Mouse (Mus musculus) liver, embryonic 15.5 days (tissue): ENCODE measurements around the gene Antxrl. TPM values are rescaled to one million over a fixed set of nuclear protein-coding genes. Genes with fewer than 3 reads are reported as not detected.

Experiments used
- ATAC-seq: fragments of 200-750 bp; cut with Nextera tagmentation; 2 replicates; pipeline ENCODE4 v1.8.0; 2017; ENCODE audit warnings: moderate number of reproducible peaks, mild to moderate bottlenecking, moderate library complexity; ENCODE audit not compliant: insufficient read depth
- H3K27ac ChIP-seq: fragments of 300-500 bp; sonication (generic); replicated peaks from 2 replicates; pipeline ENCODE4 v1.5.1; 2015; ENCODE audit warnings: mild to moderate bottlenecking, inconsistent platforms
- H3K27me3 ChIP-seq: fragments of 300-500 bp; sonication (generic); 2 replicates; pipeline ENCODE4 v1.6.1; 2015; ENCODE audit warnings: mild to moderate bottlenecking, inconsistent platforms
- H3K36me3 ChIP-seq: fragments of 300-500 bp; sonication (generic); replicated peaks from 2 replicates; pipeline ENCODE4 v1.6.1; 2015; ENCODE audit warnings: moderate library complexity, mild to moderate bottlenecking, inconsistent platforms
- H3K4me1 ChIP-seq: fragments of 300-500 bp; sonication (generic); replicated peaks from 2 replicates; pipeline ENCODE4 v1.6.1; 2015; ENCODE audit warnings: inconsistent platforms
- H3K4me2 ChIP-seq: fragments of 300-500 bp; sonication (generic); 2 replicates; pipeline ENCODE4 v1.6.1; 2015; ENCODE audit warnings: moderate library complexity, mild to moderate bottlenecking, inconsistent platforms
- H3K4me3 ChIP-seq: fragments of 300-500 bp; sonication (generic); replicated peaks from 2 replicates; pipeline ENCODE4 v1.5.1; 2015; ENCODE audit warnings: mild to moderate bottlenecking, inconsistent platforms
- H3K9ac ChIP-seq: fragments of 300-500 bp; sonication (generic); 2 replicates; pipeline ENCODE4 v1.6.1; 2015; ENCODE audit warnings: moderate library complexity, mild to moderate bottlenecking, inconsistent platforms
- H3K9me3 ChIP-seq: fragments of 300-500 bp; sonication (generic); replicated peaks from 2 replicates; pipeline ENCODE4 v1.6.1; 2016; ENCODE audit warnings: inconsistent platforms
- WGBS: fragments of 180-500 bp; shearing (Covaris S2); methylation state at CpG from one replicate; pipeline ENCODE4 v1.1.7; 2015; ENCODE audit warnings: mixed read lengths; ENCODE audit not compliant: insufficient replicate concordance; 5-methylcytosine and 5-hydroxymethylcytosine counted together
- polyA plus RNA-seq: library from polyadenylated mRNA; unstranded; fragments of >200 nt; fragmentation: Nextera tagmentation; extraction: Ambion mirVana; gene quantifications from 2 replicates; pipeline ENCODE4 v1.2.1, GENCODE M21; 2015

The Antxrl gene
- polyA plus RNA-seq, 1 experiment from 2014 or later = not detected

GRCm38 (mm10) chr14:34103855-34104254, 51.3 kb downstream of the Antxrl start:
- H3K9me3 ChIP-seq = no peaks in the 10 kb centered on the region
- no peak overlapping the region for H3K4me3 ChIP-seq
- H3K27ac ChIP-seq = no peak overlapping the region
- ATAC-seq = no peak
- 49% methylated on average over 3 of the region's 3 CpGs for WGBS
- no peaks in the 10 kb centered on the region for H3K36me3 ChIP-seq
- no peak overlapping the region for H3K4me2 ChIP-seq
- H3K9ac ChIP-seq = no peak overlapping the region
- 0 out of 2 replicates have a peak, but pooled peaks cover 3% of the 10 kb centered on the region for H3K4me1 ChIP-seq
- H3K27me3 ChIP-seq = no peaks in the 10 kb centered on the region

- Histone ChIP-seq H3K4me2 (no peak overlapping the region), H3K36me3 (no peaks in the 10 kb centered on the region), H3K4me3 (no peak overlapping the region), H3K27ac (no peak overlapping the region), H3K4me1 (0 out of 2 replicates have a peak, but pooled peaks cover 3% of the 10 kb centered on the region), H3K9me3 (no peaks in the 10 kb centered on the region), H3K9ac (no peak overlapping the region), H3K27me3 (no peaks in the 10 kb centered on the region)
- ATAC-seq = no peak
- WGBS = 20% methylated on average over 8 of the region's 8 CpGs
These were observed 52.4 kb downstream of the Antxrl start for GRCm38 (mm10) chr14:34104892-34105291.

GRCm38 (mm10) chr14:34106389-34107062, 54.0 kb downstream of the Antxrl start:
- no peak overlapping the region for H3K27ac ChIP-seq
- no peak overlapping the region for H3K4me2 ChIP-seq
- no peaks in the 10 kb centered on the region for H3K36me3 ChIP-seq
- no peaks in the 10 kb centered on the region for H3K27me3 ChIP-seq
- 39% methylated on average over 12 of the region's 12 CpGs for WGBS
- H3K9me3 ChIP-seq = no peaks in the 10 kb centered on the region
- H3K9ac ChIP-seq = no peak overlapping the region
- no peak overlapping the region for H3K4me3 ChIP-seq
- ATAC-seq = no peak
- 0 out of 2 replicates have a peak, but pooled peaks cover 3% of the 10 kb centered on the region for H3K4me1 ChIP-seq

- Histone ChIP-seq H3K9me3 (no peaks in the 10 kb centered on the region), H3K9ac (no peak overlapping the region), H3K36me3 (no peaks in the 10 kb centered on the region), H3K27ac (no peak overlapping the region), H3K4me2 (no peak overlapping the region), H3K4me1 (0 out of 2 replicates have a peak, but pooled peaks cover 3% of the 10 kb centered on the region), H3K27me3 (no peaks in the 10 kb centered on the region), H3K4me3 (no peak overlapping the region)
- WGBS = 21% methylated on average over 4 of the region's 4 CpGs
- no peak for ATAC-seq
These were observed 55.1 kb downstream of the Antxrl start for GRCm38 (mm10) chr14:34107594-34107993.

- H3K9ac ChIP-seq = no peak overlapping the region
- no peak for ATAC-seq
- H3K27ac ChIP-seq = no peak overlapping the region
- H3K4me2 ChIP-seq = no peak overlapping the region
- no peak overlapping the region for H3K4me3 ChIP-seq
- H3K27me3 ChIP-seq = no peaks in the 10 kb centered on the region
- H3K9me3 ChIP-seq = no peaks in the 10 kb centered on the region
- 52% methylated on average over 4 of the region's 4 CpGs for WGBS
- H3K4me1 ChIP-seq = no peaks in the 10 kb centered on the region
- H3K36me3 ChIP-seq = no peaks in the 10 kb centered on the region
These were observed 61.8 kb downstream of the Antxrl start for GRCm38 (mm10) chr14:34114311-34114710.

- Histone ChIP-seq H3K9me3 (no peaks in the 10 kb centered on the region), H3K27ac (no peak overlapping the region), H3K9ac (no peak overlapping the region), H3K36me3 (no peaks in the 10 kb centered on the region), H3K4me3 (no peak overlapping the region), H3K4me2 (no peak overlapping the region), H3K4me1 (no peaks in the 10 kb centered on the region), H3K27me3 (0 out of 2 replicates have a peak, but pooled peaks cover 3% of the 10 kb centered on the region)
- 56% methylated on average over 7 of the region's 7 CpGs for WGBS
- no peak for ATAC-seq
These were observed 66.7 kb downstream of the Antxrl start for GRCm38 (mm10) chr14:34119046-34119723.

- Histone ChIP-seq H3K27me3 (0 out of 2 replicates have a peak, but pooled peaks cover 3% of the 10 kb centered on the region), H3K36me3 (no peaks in the 10 kb centered on the region), H3K9me3 (no peaks in the 10 kb centered on the region), H3K4me3 (no peak overlapping the region), H3K4me2 (no peak overlapping the region), H3K4me1 (no peaks in the 10 kb centered on the region), H3K27ac (no peak overlapping the region), H3K9ac (no peak overlapping the region)
- 56% methylated on average over 12 of the region's 12 CpGs for WGBS
- ATAC-seq = no peak
These were observed 67.8 kb downstream of the Antxrl start for GRCm38 (mm10) chr14:34120016-34120910.

GRCm38 (mm10) chr14:34120923-34121351, 68.4 kb downstream of the Antxrl start:
- H3K36me3 ChIP-seq = no peaks in the 10 kb centered on the region
- H3K4me3 ChIP-seq = no peak overlapping the region
- no peak for ATAC-seq
- 57% methylated on average over 3 of the region's 3 CpGs for WGBS
- H3K27ac ChIP-seq = no peak overlapping the region
- no peak overlapping the region for H3K9ac ChIP-seq
- H3K4me2 ChIP-seq = no peak overlapping the region
- H3K9me3 ChIP-seq = no peaks in the 10 kb centered on the region
- H3K4me1 ChIP-seq = no peaks in the 10 kb centered on the region
- 0 out of 2 replicates have a peak, but pooled peaks cover 3% of the 10 kb centered on the region for H3K27me3 ChIP-seq

- WGBS = 86% methylated on average over 4 of the region's 4 CpGs
- Histone ChIP-seq H3K36me3 (no peaks in the 10 kb centered on the region), H3K27ac (no peak overlapping the region), H3K4me1 (no peaks in the 10 kb centered on the region), H3K4me2 (no peak overlapping the region), H3K4me3 (no peak overlapping the region), H3K9me3 (no peaks in the 10 kb centered on the region), H3K27me3 (0 out of 2 replicates have a peak, but pooled peaks cover 3% of the 10 kb centered on the region), H3K9ac (no peak overlapping the region)
- no peak for ATAC-seq
These were observed 69.2 kb downstream of the Antxrl start for GRCm38 (mm10) chr14:34121691-34122090.
